Mouse (Mus musculus): Measurements from ENCODE around the gene Fgfr2. TPM values are rescaled to one million over a fixed set of nuclear protein-coding genes. Genes with fewer than 3 reads are reported as not detected.

Gene Fgfr2
- total RNA-seq, 1 experiment: 37.5 TPM

DNA sequence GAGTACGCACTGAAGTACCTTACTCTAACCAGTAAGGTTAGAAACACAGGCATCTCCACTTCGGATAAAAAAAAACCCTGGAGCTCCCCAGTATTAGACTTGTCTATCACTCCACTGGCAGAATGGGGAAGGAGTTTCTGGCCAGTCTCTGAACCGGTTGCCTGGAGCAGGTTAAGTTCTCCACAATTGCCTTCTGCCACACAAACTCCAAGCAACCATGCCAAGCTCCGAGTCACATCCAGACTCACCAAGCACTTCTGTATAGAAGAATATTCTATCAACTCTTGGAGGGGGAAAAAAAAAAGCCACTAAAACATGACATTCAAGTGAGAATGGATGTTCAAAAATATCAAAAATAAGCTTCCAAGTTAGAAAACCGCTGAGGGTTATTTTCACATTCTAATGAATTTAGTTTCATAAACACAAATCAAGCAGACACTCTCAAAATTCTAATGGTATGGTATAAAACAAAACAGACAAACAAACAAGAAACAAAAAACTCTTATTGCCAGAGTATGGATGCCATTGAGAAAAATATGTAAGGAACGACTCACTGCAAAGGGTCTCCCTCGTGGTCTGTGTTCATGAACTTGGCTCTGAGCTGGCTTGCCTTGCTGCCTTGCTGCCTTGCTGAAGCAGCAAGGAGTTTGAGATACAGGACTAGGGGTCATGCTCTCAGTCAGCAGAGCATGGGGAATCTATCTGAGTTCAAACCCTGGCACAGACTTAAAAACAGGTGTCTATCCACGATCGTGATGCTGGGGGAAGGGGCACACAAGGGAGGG is 28.2 kb downstream of the Fgfr2 start:
- Histone ChIP-seq H3K36me3 (ENCODE audit: control insufficient read depth, insufficient read depth, low read length, poor library complexity, severe bottlenecking) (peaks cover 33% of the 10 kb centered on the region), H3K9me3 (ENCODE audit: control insufficient read depth, insufficient read depth, low read depth, low read length) (no peaks in the 10 kb centered on the region), H3K27ac (ENCODE audit: insufficient read depth, low read depth, low read length, poor library complexity, severe bottlenecking) (no peak overlapping the region), H3K9ac (ENCODE audit: insufficient read depth, low read depth, low read length, poor library complexity, severe bottlenecking) (no peak overlapping the region), H3K4me1 (ENCODE audit: control insufficient read depth in 2 of 2, insufficient read depth in 2 of 2, low read length in 2 of 2, poor library complexity in 1 of 2) (peaks cover 23 to 37% of the 10 kb centered on the region in 2 experiments), H3K4me3 (ENCODE audit: insufficient read depth in 1 of 2, low read depth in 1 of 2, low read length in 2 of 2, poor library complexity in 1 of 2, severe bottlenecking in 1 of 2) (no peak overlapping the region)
- in situ Hi-C loops (cut with MboI; ENCODE audit: low sequenced_read_pairs in 2 of 2, unreplicated experiment in 2 of 2): no loop called here
- no peak for DNase-seq (ENCODE audit: low read depth, low spot score)
- TF ChIP-seq MAFK (IDR thresholded peaks at IDR 0.05; ENCODE audit: insufficient read depth, low read depth, low read length) (no peak), HCFC1 (IDR thresholded peaks at IDR 0.05; ENCODE audit: borderline replicate concordance, insufficient read depth, low read length) (no peak), ZNF384 (IDR thresholded peaks at IDR 0.05; ENCODE audit: low read depth, low read length) (no peak), CHD2 (IDR thresholded peaks at IDR 0.05; ENCODE audit: low read depth, low read length) (no peak), ZC3H11A (IDR thresholded peaks at IDR 0.05; ENCODE audit: borderline replicate concordance, low read depth, low read length) (no peak)

DNA sequence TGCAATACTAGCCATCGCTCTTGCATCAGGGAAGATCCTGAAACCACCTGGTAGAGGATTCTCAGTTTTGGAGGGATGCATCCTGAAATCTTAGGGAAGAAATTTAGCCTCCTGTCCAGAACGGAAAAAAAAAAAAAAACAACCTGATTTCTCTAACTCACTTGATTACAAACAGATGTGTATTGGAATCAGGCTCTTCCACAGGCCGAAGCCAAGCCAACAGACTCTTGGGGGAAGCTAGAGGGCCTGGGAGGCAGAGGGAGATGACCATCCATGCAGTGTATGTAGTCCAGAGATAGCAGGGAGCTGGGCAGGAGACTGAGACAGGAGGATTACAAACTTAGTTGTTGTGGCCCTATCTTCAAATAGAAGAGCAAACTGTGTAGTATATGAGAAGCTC is 29.0 kb downstream of the Fgfr2 start:
- in situ Hi-C loops (cut with MboI; ENCODE audit: low sequenced_read_pairs in 2 of 2, unreplicated experiment in 2 of 2): no loop called here
- no peaks in the 10 kb centered on the region for H3K9me3 ChIP-seq (ENCODE audit: control insufficient read depth, insufficient read depth, low read depth, low read length)
- DNase-seq (ENCODE audit: low read depth, low spot score): no peak
- no peak for TF ChIP-seq CHD2 (IDR thresholded peaks at IDR 0.05; ENCODE audit: low read depth, low read length)
- no peak for TF ChIP-seq HCFC1 (IDR thresholded peaks at IDR 0.05; ENCODE audit: borderline replicate concordance, insufficient read depth, low read length)
- no peak for TF ChIP-seq MAFK (IDR thresholded peaks at IDR 0.05; ENCODE audit: insufficient read depth, low read depth, low read length)
- no peak for TF ChIP-seq ZC3H11A (IDR thresholded peaks at IDR 0.05; ENCODE audit: borderline replicate concordance, low read depth, low read length)
- no peak for TF ChIP-seq ZNF384 (IDR thresholded peaks at IDR 0.05; ENCODE audit: low read depth, low read length)
- H3K4me1 ChIP-seq (ENCODE audit: control insufficient read depth in 2 of 2, insufficient read depth in 2 of 2, low read length in 2 of 2, poor library complexity in 1 of 2): peaks cover 19 to 38% of the 10 kb centered on the region in 2 experiments
- no peak overlapping the region for H3K27ac ChIP-seq (ENCODE audit: insufficient read depth, low read depth, low read length, poor library complexity, severe bottlenecking)
- peaks cover 34% of the 10 kb centered on the region for H3K36me3 ChIP-seq (ENCODE audit: control insufficient read depth, insufficient read depth, low read length, poor library complexity, severe bottlenecking)
- H3K9ac ChIP-seq (ENCODE audit: insufficient read depth, low read depth, low read length, poor library complexity, severe bottlenecking): no peak overlapping the region; the same call in 1 of the 2 replicates
- H3K4me3 ChIP-seq (ENCODE audit: insufficient read depth in 1 of 2, low read depth in 1 of 2, low read length in 2 of 2, poor library complexity in 1 of 2, severe bottlenecking in 1 of 2): no peak overlapping the region

DNA sequence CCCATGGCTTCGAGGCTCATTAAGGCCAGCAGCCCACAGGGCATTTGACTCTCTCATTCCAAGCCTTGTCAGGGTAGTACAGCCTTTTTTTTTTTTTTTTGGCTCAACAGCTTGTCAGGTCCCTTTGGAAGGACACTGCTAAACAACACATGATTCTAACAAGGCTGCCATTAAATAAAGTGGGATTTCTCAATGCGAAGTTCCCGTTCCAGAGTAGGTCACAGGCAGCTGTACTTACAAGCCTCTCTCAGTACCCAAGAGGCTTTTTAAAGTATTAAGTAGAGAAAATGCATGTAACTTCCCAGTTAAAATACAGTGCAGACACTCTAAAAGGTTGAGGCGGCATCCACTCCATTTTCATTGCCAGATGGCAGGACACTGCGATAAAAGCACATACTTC is 29.4 kb downstream of the Fgfr2 start:
- peaks cover 35% of the 10 kb centered on the region for H3K36me3 ChIP-seq (ENCODE audit: control insufficient read depth, insufficient read depth, low read length, poor library complexity, severe bottlenecking)
- TF ChIP-seq ZNF384 (IDR thresholded peaks at IDR 0.05; ENCODE audit: low read depth, low read length) (no peak), MAFK (IDR thresholded peaks at IDR 0.05; ENCODE audit: insufficient read depth, low read depth, low read length) (no peak), CHD2 (IDR thresholded peaks at IDR 0.05; ENCODE audit: low read depth, low read length) (no peak), HCFC1 (IDR thresholded peaks at IDR 0.05; ENCODE audit: borderline replicate concordance, insufficient read depth, low read length) (no peak), ZC3H11A (IDR thresholded peaks at IDR 0.05; ENCODE audit: borderline replicate concordance, low read depth, low read length) (no peak)
- H3K9me3 ChIP-seq (ENCODE audit: control insufficient read depth, insufficient read depth, low read depth, low read length): no peaks in the 10 kb centered on the region
- H3K4me1 ChIP-seq (ENCODE audit: control insufficient read depth in 2 of 2, insufficient read depth in 2 of 2, low read length in 2 of 2, poor library complexity in 1 of 2): peaks cover 19 to 39% of the 10 kb centered on the region in 2 experiments
- no peak overlapping the region for H3K27ac ChIP-seq (ENCODE audit: insufficient read depth, low read depth, low read length, poor library complexity, severe bottlenecking)
- DNase-seq (ENCODE audit: low read depth, low spot score): no peak
- no peak overlapping the region for H3K4me3 ChIP-seq (ENCODE audit: insufficient read depth in 1 of 2, low read depth in 1 of 2, low read length in 2 of 2, poor library complexity in 1 of 2, severe bottlenecking in 1 of 2)
- H3K9ac ChIP-seq (ENCODE audit: insufficient read depth, low read depth, low read length, poor library complexity, severe bottlenecking): no peak overlapping the region; the same call in 1 of the 2 replicates
- in situ Hi-C loops (cut with MboI; ENCODE audit: low sequenced_read_pairs in 2 of 2, unreplicated experiment in 2 of 2): no loop called here

DNA sequence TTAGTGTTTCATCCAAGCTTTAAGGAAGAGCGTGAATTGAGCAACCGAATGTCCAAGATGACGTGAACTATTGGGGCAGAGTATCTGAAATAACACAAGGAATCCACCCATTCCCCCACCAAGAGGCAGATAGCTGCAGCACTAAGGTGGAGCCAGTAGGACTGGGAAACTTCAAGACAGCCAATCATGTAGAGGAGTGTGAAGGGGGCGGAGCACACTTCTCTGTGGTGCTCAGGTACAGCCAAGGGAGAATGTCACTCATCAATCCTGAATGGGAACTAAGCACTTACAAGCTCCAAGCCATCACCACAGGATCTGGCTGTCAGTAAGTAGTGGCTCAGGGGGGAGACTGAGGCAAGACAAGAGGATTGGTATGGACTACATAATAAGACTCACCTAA is 32.5 kb downstream of the Fgfr2 start:
- no peak overlapping the region for H3K4me3 ChIP-seq (ENCODE audit: insufficient read depth in 1 of 2, low read depth in 1 of 2, low read length in 2 of 2, poor library complexity in 1 of 2, severe bottlenecking in 1 of 2)
- in situ Hi-C loops (cut with MboI; ENCODE audit: low sequenced_read_pairs in 2 of 2, unreplicated experiment in 2 of 2): no loop called here
- H3K9ac ChIP-seq (ENCODE audit: insufficient read depth, low read depth, low read length, poor library complexity, severe bottlenecking): no peak overlapping the region
- H3K9me3 ChIP-seq (ENCODE audit: control insufficient read depth, insufficient read depth, low read depth, low read length): no peaks in the 10 kb centered on the region
- peak; percentile 49 for DNase-seq (ENCODE audit: low read depth, low spot score)
- H3K4me1 ChIP-seq (ENCODE audit: control insufficient read depth in 2 of 2, insufficient read depth in 2 of 2, low read length in 2 of 2, poor library complexity in 1 of 2): peaks cover 6 to 31% of the 10 kb centered on the region in 2 experiments
- no peak for TF ChIP-seq MAFK (IDR thresholded peaks at IDR 0.05; ENCODE audit: insufficient read depth, low read depth, low read length)
- no peak for TF ChIP-seq CHD2 (IDR thresholded peaks at IDR 0.05; ENCODE audit: low read depth, low read length)
- TF ChIP-seq HCFC1 (IDR thresholded peaks at IDR 0.05; ENCODE audit: borderline replicate concordance, insufficient read depth, low read length): no peak
- TF ChIP-seq ZNF384 (IDR thresholded peaks at IDR 0.05; ENCODE audit: low read depth, low read length): no peak
- TF ChIP-seq ZC3H11A (IDR thresholded peaks at IDR 0.05; ENCODE audit: borderline replicate concordance, low read depth, low read length): no peak
- H3K27ac ChIP-seq (ENCODE audit: insufficient read depth, low read depth, low read length, poor library complexity, severe bottlenecking): no peak overlapping the region
- peaks cover 32% of the 10 kb centered on the region; the same call in 1 of the 2 replicates for H3K36me3 ChIP-seq (ENCODE audit: control insufficient read depth, insufficient read depth, low read length, poor library complexity, severe bottlenecking)
